In the genomic region with DNA sequence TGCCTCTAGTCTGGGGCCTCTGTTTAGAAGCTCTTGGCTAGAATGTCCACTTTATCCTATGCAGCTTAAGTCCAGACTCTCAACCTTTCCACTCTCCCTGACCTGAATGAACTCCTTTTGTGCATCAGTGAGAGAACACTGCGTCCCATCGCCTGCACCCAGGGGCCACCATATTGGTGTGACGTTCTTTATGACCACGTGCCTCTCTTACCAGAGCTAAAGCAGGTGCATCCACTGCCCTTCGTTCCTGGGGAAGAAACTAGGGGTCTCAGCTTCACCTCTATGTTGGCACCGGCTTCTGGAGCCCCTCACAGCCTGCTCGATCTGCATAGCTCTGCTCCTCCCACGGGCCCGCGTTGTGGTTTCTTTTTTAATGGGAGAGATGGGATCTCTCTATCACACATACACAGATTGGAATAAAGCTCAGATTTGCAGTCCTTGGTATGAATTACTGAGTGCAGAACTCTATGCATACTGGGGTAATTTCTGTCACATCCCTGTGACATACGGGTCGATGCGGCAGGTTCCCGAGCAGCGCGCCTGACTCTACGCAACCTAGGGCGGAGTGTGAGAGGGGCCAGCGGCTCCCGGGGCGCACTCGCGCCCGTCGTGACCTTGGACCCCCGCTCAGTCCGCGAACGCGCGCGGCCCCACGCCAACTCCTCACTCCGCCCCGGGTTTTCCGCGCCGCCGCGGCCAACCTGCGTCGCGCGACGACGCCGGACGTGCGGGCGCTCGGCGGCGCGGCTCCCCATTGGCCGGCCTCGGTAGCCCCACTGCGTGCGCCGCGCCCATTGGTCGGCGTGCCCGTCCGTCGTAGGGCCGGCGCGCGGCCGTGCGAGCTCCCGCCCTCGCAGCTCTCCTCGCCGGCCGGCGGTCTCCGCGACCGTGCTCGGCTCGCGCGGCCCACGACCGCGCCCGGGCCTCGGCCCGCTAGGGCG, we compare ENCODE assay signal across 8 mouse cellular contexts. TPM values are rescaled to one million over a fixed set of nuclear protein-coding genes. Genes with fewer than 3 reads are reported as not detected.
DNase-seq lines count a peak whose midpoint lies in the region; ATAC-seq and TF ChIP-seq lines count a peak whose summit lies in the region.

A gene (plus strand): TSS at position 831 of the 941 bp plus-strand sequence.

- TF ChIP-seq EP300 in liver, embryonic 14.5 days (IDR thresholded peaks at IDR 0.05; ENCODE audit: low read depth), result no peak
- no peak for TF ChIP-seq EP300 in stomach, postnatal 0 days (optimal IDR thresholded peaks at IDR 0.05)

- no peaks in the 10 kb centered on the region for H3K27me3 ChIP-seq in heart, embryonic 14.5 days (ENCODE audit: control insufficient read depth, insufficient read depth, low read length)
- no peaks in the 10 kb centered on the region for H3K27me3 ChIP-seq in liver, embryonic 14.5 days (ENCODE audit: control insufficient read depth, insufficient read depth, low read length)
- no peaks in the 10 kb centered on the region for H3K27me3 ChIP-seq in neural tube, embryonic 11.5 days (ENCODE audit: control insufficient read depth, insufficient read depth, low read length)
- no peaks in the 10 kb centered on the region for H3K27me3 ChIP-seq in stomach, postnatal 0 days (ENCODE audit: control insufficient read depth, insufficient read depth, low read length)

- no peaks in the 10 kb centered on the region for H3K9me3 ChIP-seq in heart, embryonic 14.5 days (ENCODE audit: control insufficient read depth, low read length)
- no peaks in the 10 kb centered on the region for H3K9me3 ChIP-seq in liver, embryonic 14.5 days (ENCODE audit: control insufficient read depth, low read length)
- H3K9me3 ChIP-seq in neural tube, embryonic 11.5 days (ENCODE audit: control insufficient read depth, low read length), result no peaks in the 10 kb centered on the region
- H3K9me3 ChIP-seq in stomach, postnatal 0 days (ENCODE audit: control insufficient read depth, low read length), result no peaks in the 10 kb centered on the region

- peak; percentile 96 for DNase-seq in CD4-positive, CD25-positive, alpha-beta regulatory T cell, adult 2 months (ENCODE audit: low read depth, low spot score)
- DNase-seq in fibroblast of lung, adult 2 months (ENCODE audit: low read depth), result peak; percentile 62
- DNase-seq in kidney, postnatal 25 days, result peak; percentile 92 to 98
- peak; percentile 80 to 83 (median 82) for DNase-seq in liver, embryonic 14.5 days (ENCODE audit: low read depth in 3 of 3, low spot score in 3 of 3)
- peak; percentile 96 for DNase-seq in neural tube, embryonic 11.5 days (ENCODE audit: low spot score)
- DNase-seq in stomach, postnatal 0 days (ENCODE audit: low spot score), result peak; percentile 92

- TF ChIP-seq CTCF in liver, embryonic 14.5 days (IDR thresholded peaks at IDR 0.05; ENCODE audit: low read depth), result no peak
- no peak for TF ChIP-seq CTCF in stomach, postnatal 0 days (IDR thresholded peaks at IDR 0.05; ENCODE audit: low read depth)

- no peaks in the 10 kb centered on the region; the same call in 1 of the 2 replicates for H3K4me1 ChIP-seq in brown adipose tissue, adult 24 weeks (ENCODE audit: control insufficient read depth, insufficient read depth, insufficient read length, low read length)
- peaks cover 5 to 13% of the 10 kb centered on the region in 2 experiments for H3K4me1 ChIP-seq in heart, embryonic 14.5 days (ENCODE audit: control insufficient read depth in 2 of 2, insufficient read depth in 2 of 2, low read length in 2 of 2)
- peaks cover 4 to 17% of the 10 kb centered on the region in 2 experiments for H3K4me1 ChIP-seq in liver, embryonic 14.5 days (replicated peaks; ENCODE audit: control insufficient read depth in 2 of 2, insufficient read depth in 2 of 2, low read length in 1 of 2)
- H3K4me1 ChIP-seq in neural tube, embryonic 11.5 days (ENCODE audit: control insufficient read depth, insufficient read depth, low read length), result peaks cover 8% of the 10 kb centered on the region; the same call in 1 of the 2 replicates
- H3K4me1 ChIP-seq in stomach, postnatal 0 days (replicated peaks; ENCODE audit: control insufficient read depth, insufficient read depth), result 0 out of 2 replicates have a peak, but pooled peaks cover 3% of the 10 kb centered on the region

- peak within 1 kb of the TSS; percentile 71 for H3K27ac ChIP-seq in brown adipose tissue, adult 24 weeks (replicated peaks; ENCODE audit: low read depth, low read length)
- peak within 1 kb of the TSS; percentile 81 to 92 for H3K27ac ChIP-seq in heart, embryonic 14.5 days (replicated peaks in 1 of 2; ENCODE audit: control insufficient read depth in 1 of 2, insufficient read depth in 1 of 2, low read depth in 2 of 2, low read length in 2 of 2)
- peak within 1 kb of the TSS; percentile 65 for H3K27ac ChIP-seq in liver, embryonic 14.5 days
- peak within 1 kb of the TSS; percentile 83 for H3K27ac ChIP-seq in neural tube, embryonic 11.5 days (ENCODE audit: low read depth, low read length)
- H3K27ac ChIP-seq in stomach, postnatal 0 days (replicated peaks), result peak within 1 kb of the TSS; percentile 89

- ATAC-seq in heart, embryonic 14.5 days (ENCODE audit: insufficient number of reproducible peaks, insufficient read depth, low FRiP score, low read depth), result peak; percentile 97
- ATAC-seq in liver, embryonic 14.5 days (ENCODE audit: insufficient read depth), result peak; percentile 97
- peak; percentile 97 for ATAC-seq in neural tube, embryonic 11.5 days (ENCODE audit: insufficient read depth, low FRiP score, low TSS enrichment)
- peak; percentile 99 for ATAC-seq in stomach, postnatal 0 days (ENCODE audit: low FRiP score, low TSS enrichment)

- H3K4me2 ChIP-seq in heart, embryonic 14.5 days (ENCODE audit: low read length), result peak within 1 kb of the TSS; percentile 88
- peak within 1 kb of the TSS; percentile 87 for H3K4me2 ChIP-seq in liver, embryonic 14.5 days (ENCODE audit: low read depth)
- H3K4me2 ChIP-seq in neural tube, embryonic 11.5 days (ENCODE audit: low read depth), result peak within 1 kb of the TSS; percentile 87
- peak within 1 kb of the TSS; percentile 86 for H3K4me2 ChIP-seq in stomach, postnatal 0 days (replicated peaks; ENCODE audit: low read depth)

- H3K36me3 ChIP-seq in heart, embryonic 14.5 days (ENCODE audit: control insufficient read depth, insufficient read depth, low read length), result peaks cover 55% of the 10 kb centered on the region
- peaks cover 42% of the 10 kb centered on the region for H3K36me3 ChIP-seq in liver, embryonic 14.5 days (replicated peaks; ENCODE audit: control insufficient read depth, insufficient read depth, low read depth)
- peaks cover 1% of the 10 kb centered on the region; the same call in 1 of the 2 replicates for H3K36me3 ChIP-seq in neural tube, embryonic 11.5 days (ENCODE audit: control insufficient read depth, insufficient read depth, low read length)
- peaks cover 5% of the 10 kb centered on the region; the same call in 1 of the 2 replicates for H3K36me3 ChIP-seq in stomach, postnatal 0 days (ENCODE audit: control insufficient read depth, insufficient read depth, low read length)

- H3K4me3 ChIP-seq in brown adipose tissue, adult 24 weeks (ENCODE audit: insufficient read depth, low read depth, low read length), result peak within 1 kb of the TSS; percentile 90
- peak within 1 kb of the TSS; percentile 75 to 96 for H3K4me3 ChIP-seq in heart, embryonic 14.5 days (ENCODE audit: control insufficient read depth in 1 of 2, insufficient read depth in 1 of 2, low read depth in 1 of 2, low read length in 2 of 2)
- H3K4me3 ChIP-seq in liver, embryonic 14.5 days (ENCODE audit: insufficient read depth in 1 of 2, low read depth in 2 of 2, low read length in 2 of 2), result peak within 1 kb of the TSS; percentile 99 to 100
- peak within 1 kb of the TSS; percentile 98 for H3K4me3 ChIP-seq in neural tube, embryonic 11.5 days (ENCODE audit: low read depth, low read length)
- peak within 1 kb of the TSS; percentile 90 for H3K4me3 ChIP-seq in stomach, postnatal 0 days (ENCODE audit: low read depth, low read length)

- WGBS in heart, embryonic 14.5 days, result under 1% methylated on average over 78 of the region's 91 CpGs
- under 1% methylated on average over 91 of the region's 91 CpGs for WGBS in liver, embryonic 14.5 days (ENCODE audit: insufficient replicate concordance)
- WGBS in neural tube, embryonic 11.5 days, result under 1% methylated on average over 75 of the region's 91 CpGs
- WGBS in stomach, postnatal 0 days, result under 1% methylated on average over 52 of the region's 91 CpGs

- peak within 1 kb of the TSS; percentile 97 for H3K9ac ChIP-seq in heart, embryonic 14.5 days (ENCODE audit: low read length)
- peak within 1 kb of the TSS; percentile 97 for H3K9ac ChIP-seq in liver, embryonic 14.5 days (replicated peaks)
- peak within 1 kb of the TSS; percentile 97 for H3K9ac ChIP-seq in neural tube, embryonic 11.5 days (ENCODE audit: low read length)
- H3K9ac ChIP-seq in stomach, postnatal 0 days (ENCODE audit: low read length), result peak within 1 kb of the TSS; percentile 95

RNA-seq across cellular contexts. Expression of the gene that starts here (rescaled TPM):
- polyA plus RNA-seq in brown adipose tissue, adult 24 weeks (2012; ENCODE audit: insufficient read depth, insufficient read length, missing spikeins), result 19.8 and 22.6 TPM in 2 replicates
- 9.2 TPM in 2 replicates for polyA plus RNA-seq in heart, embryonic 14.5 days (2014; fragmentation: Nextera tagmentation; extraction: Ambion mirVana)
- polyA plus RNA-seq in liver, embryonic 14.5 days (2012; rRNA removed), result 9.9 and 10.0 TPM in 2 replicates
- polyA plus RNA-seq in liver, embryonic 14.5 days (2014; fragmentation: Nextera tagmentation; extraction: Ambion mirVana), result 3.1 and 4.2 TPM in 2 replicates
- polyA plus RNA-seq in neural tube, embryonic 11.5 days (2014; fragmentation: Nextera tagmentation; extraction: Ambion mirVana), result 18.7 and 20.6 TPM in 2 replicates
- 3.4 and 5.3 TPM in 2 replicates for polyA plus RNA-seq in stomach, postnatal 0 days (2015; fragmentation: Nextera tagmentation; extraction: Ambion mirVana)

Comparison
In these comparisons a context has a peak if more than half of its experiments do, and no peak if none do; other contexts are left out.
1. Peak in every context shown above with its lines: DNase-seq, ATAC-seq, H3K4me3 ChIP-seq and H3K27ac ChIP-seq.